Comparison of ENCODE assay signal across 10 mouse cellular contexts in the genomic region with DNA sequence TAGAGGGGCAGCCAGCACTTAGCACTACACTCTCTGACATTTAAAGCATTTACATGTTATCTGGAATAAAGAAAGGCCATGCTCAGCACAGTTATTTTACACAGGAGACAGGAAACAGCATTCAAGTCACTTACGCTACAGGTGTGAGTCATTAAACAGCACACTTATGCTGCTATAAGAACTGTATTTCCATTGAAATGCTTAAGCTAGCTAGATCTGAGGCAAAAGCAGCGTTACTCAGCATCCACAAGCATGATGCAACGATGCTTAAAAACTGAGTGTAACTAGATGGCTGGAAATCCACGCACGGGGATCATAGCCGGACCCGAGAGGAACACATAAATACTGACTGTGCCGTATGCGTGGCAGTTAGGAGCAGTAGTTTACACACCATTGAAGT.
A peak's percentile ranks its signal among the peaks of the same experiment; 100 is the strongest.
DNase-seq lines count a peak whose midpoint lies in the region; ATAC-seq and TF ChIP-seq lines count a peak whose summit lies in the region.
"Had no signal": no experiment of that assay in that cellular context is flagged by ENCODE, and none has a peak within 500 bp of the region (broad histone marks: within the 10 kb centered on the region; RNA-seq: fewer than 3 reads in every experiment).

No protein-coding gene starts in this region.

- H3K36me3 ChIP-seq in lung, postnatal 0 days (ENCODE audit: insufficient read depth, low read length), result peaks cover 27% of the 10 kb centered on the region

- DNase-seq in gastrocnemius, adult 2 months, result no peak
- no peak for DNase-seq in gastrocnemius, adult 18-20 months (ENCODE audit: low spot score)
- DNase-seq in lung, postnatal 0 days (ENCODE audit: low spot score), result peak; percentile 24
- no peak for DNase-seq in lung, postnatal 25 days (ENCODE audit: low spot score)
- peak; percentile 64 for DNase-seq in induced T-regulatory cell, adult 2 months (ENCODE audit: low read depth)
- DNase-seq in frontal cortex, postnatal 10 days (ENCODE audit: low spot score in 2 of 2), result no peak
- DNase-seq in kidney, adult 18-20 months, result no peak
- DNase-seq: heart, postnatal 4 days; kidney, adult 11 months had no signal

- no peaks in the 10 kb centered on the region for H3K9me3 ChIP-seq in lung, postnatal 0 days (ENCODE audit: low read length)

- H3K4me1 ChIP-seq in lung, postnatal 0 days (ENCODE audit: insufficient read depth, low read depth, low read length), result 0 out of 2 replicates have a peak, but pooled peaks cover 2% of the 10 kb centered on the region

- intact Hi-C loops in gastrocnemius, adult 2 months (cut with DNase I), result no loop called here

- no peak; the same call in none of the 2 replicates for ATAC-seq in lung, postnatal 0 days
- ATAC-seq in megakaryocyte-erythroid progenitor cell, adult 5-6 weeks (replicated peaks; ENCODE audit: low FRiP score, low TSS enrichment, poor library complexity, severe bottlenecking), result peak; percentile 22

- peak overlapping the region; percentile 45 for H3K4me2 ChIP-seq in lung, postnatal 0 days (replicated peaks; ENCODE audit: low read depth, low read length)

- no peaks in the 10 kb centered on the region for H3K27me3 ChIP-seq in lung, postnatal 0 days (replicated peaks; ENCODE audit: insufficient read depth, low read length)

- no peak overlapping the region for H3K9ac ChIP-seq in lung, postnatal 0 days (replicated peaks; ENCODE audit: low read depth)

- 46% methylated on average over 9 of the region's 9 CpGs for WGBS in lung, postnatal 0 days

- H3K4me3 ChIP-seq in gastrocnemius, adult 2 months, result peak overlapping the region; percentile 68
- no peak overlapping the region for H3K4me3 ChIP-seq in lung, postnatal 0 days (ENCODE audit: low read depth, low read length)

- no peak for TF ChIP-seq CTCF in gastrocnemius, adult 2 months (IDR thresholded peaks at IDR 0.05)
- TF ChIP-seq CTCF in lung, postnatal 0 days (IDR thresholded peaks at IDR 0.05), result no peak

- TF ChIP-seq EP300 in lung, postnatal 0 days (IDR thresholded peaks at IDR 0.05), result no peak

- H3K27ac ChIP-seq in gastrocnemius, adult 2 months, result no peak overlapping the region
- H3K27ac ChIP-seq in lung, postnatal 0 days (ENCODE audit: low read length), result no peak overlapping the region

Comparison
In these comparisons a context has a peak if more than half of its experiments do, and no peak if none do; other contexts are left out.
1. DNase-seq: peak in lung, postnatal 0 days (single experiment) and induced T-regulatory cell, adult 2 months (single experiment); none in gastrocnemius, adult 2 months (single experiment), gastrocnemius, adult 18-20 months (single experiment), lung, postnatal 25 days (single experiment), frontal cortex, postnatal 10 days (0 of 2) and kidney, adult 18-20 months (single experiment).